ENCODE assay signal across 12 mouse cellular contexts in the genomic region with DNA sequence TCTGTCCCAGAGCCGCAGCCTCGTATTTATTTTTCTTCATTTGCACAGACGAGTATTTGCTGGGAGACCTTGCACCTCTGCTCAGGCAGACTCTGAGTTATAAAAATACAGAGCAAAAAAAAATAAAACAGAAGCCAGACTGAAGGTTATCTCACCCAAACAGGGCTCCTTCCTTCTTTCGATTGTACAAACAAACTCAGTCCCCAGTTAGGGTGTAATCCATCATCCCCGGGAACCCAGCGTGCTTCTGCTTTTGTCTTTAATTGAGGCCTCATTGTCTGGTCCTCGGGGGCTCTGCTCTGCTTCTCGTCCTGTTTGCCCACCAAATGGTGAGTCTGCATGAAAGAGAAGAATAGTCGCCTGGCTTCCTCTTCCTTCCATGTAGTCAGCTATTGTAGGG. TPM values are rescaled to one million over a fixed set of nuclear protein-coding genes. Genes with fewer than 3 reads are reported as not detected.
DNase-seq lines count a peak whose midpoint lies in the region; ATAC-seq and TF ChIP-seq lines count a peak whose summit lies in the region.
"Had no signal": no experiment of that assay in that cellular context is flagged by ENCODE, and none has a peak within 500 bp of the region (broad histone marks: within the 10 kb centered on the region; RNA-seq: fewer than 3 reads in every experiment).

No protein-coding gene starts in this region.

- no peaks in the 10 kb centered on the region for H3K27me3 ChIP-seq in heart, embryonic 15.5 days
- no peaks in the 10 kb centered on the region for H3K27me3 ChIP-seq in embryonic facial prominence, embryonic 12.5 days
- no peaks in the 10 kb centered on the region for H3K27me3 ChIP-seq in lung, postnatal 0 days (replicated peaks; ENCODE audit: insufficient read depth, low read length)
- H3K27me3 ChIP-seq: forebrain, embryonic 12.5 days; megakaryocyte, embryonic 14.5 days had no signal

- TF ChIP-seq EP300 in lung, postnatal 0 days (IDR thresholded peaks at IDR 0.05) = peak; percentile 52

- no peak for DNase-seq in heart, adult 8-10 months (ENCODE audit: low spot score)
- DNase-seq in MEL-GATA-1-ER (ENCODE audit: extremely low read depth, low read depth) = peak; percentile 65
- DNase-seq in lung, postnatal 0 days (ENCODE audit: low spot score) = peak; percentile 42
- no peak for DNase-seq in frontal cortex, postnatal 14 days (ENCODE audit: low spot score in 2 of 2)
- DNase-seq in layer of hippocampus, adult 18-20 months (ENCODE audit: low spot score in 2 of 2) = no peak
- DNase-seq in spleen, adult 18-20 months = no peak
- DNase-seq: cerebellum, adult 8-10 months; thymus, adult 18-20 months had no signal

- H3K9ac ChIP-seq in heart, embryonic 15.5 days = no peak overlapping the region
- H3K9ac ChIP-seq in embryonic facial prominence, embryonic 12.5 days = no peak overlapping the region
- H3K9ac ChIP-seq in lung, postnatal 0 days (replicated peaks; ENCODE audit: low read depth) = no peak overlapping the region
- H3K9ac ChIP-seq: forebrain, embryonic 12.5 days had no signal

- ATAC-seq in heart, embryonic 15.5 days (replicated peaks; ENCODE audit: insufficient number of reproducible peaks, insufficient read depth, low FRiP score, low read depth) = 0 out of 2 replicates have a peak, but pooled peaks have one; percentile 41
- ATAC-seq in embryonic facial prominence, embryonic 12.5 days (ENCODE audit: insufficient number of reproducible peaks, insufficient read depth, low FRiP score, low TSS enrichment) = no peak
- ATAC-seq in lung, postnatal 0 days = no peak

- no peak for TF ChIP-seq CTCF in lung, postnatal 0 days (IDR thresholded peaks at IDR 0.05)

- H3K36me3 ChIP-seq in heart, embryonic 15.5 days = no peaks in the 10 kb centered on the region
- H3K36me3 ChIP-seq in embryonic facial prominence, embryonic 12.5 days = no peaks in the 10 kb centered on the region
- H3K36me3 ChIP-seq in lung, postnatal 0 days (ENCODE audit: insufficient read depth, low read length) = no peaks in the 10 kb centered on the region
- H3K36me3 ChIP-seq: forebrain, embryonic 12.5 days had no signal

- 0 out of 2 replicates have a peak overlapping the region, but pooled peaks have one; percentile 27 for H3K27ac ChIP-seq in heart, embryonic 15.5 days
- H3K27ac ChIP-seq in embryonic facial prominence, embryonic 12.5 days = 0 out of 2 replicates have a peak overlapping the region, but pooled peaks have one; percentile 24
- H3K27ac ChIP-seq in lung, postnatal 0 days (ENCODE audit: low read length) = peak overlapping the region; percentile 23; the same call in 1 of the 2 replicates
- H3K27ac ChIP-seq: forebrain, embryonic 12.5 days had no signal

- no peak overlapping the region for H3K4me3 ChIP-seq in heart, embryonic 15.5 days
- no peak overlapping the region for H3K4me3 ChIP-seq in embryonic facial prominence, embryonic 12.5 days
- no peak overlapping the region for H3K4me3 ChIP-seq in lung, postnatal 0 days (ENCODE audit: low read depth, low read length)
- H3K4me3 ChIP-seq: forebrain, embryonic 12.5 days; megakaryocyte, embryonic 14.5 days had no signal

- no peaks in the 10 kb centered on the region for H3K9me3 ChIP-seq in heart, embryonic 15.5 days (replicated peaks)
- H3K9me3 ChIP-seq in embryonic facial prominence, embryonic 12.5 days = no peaks in the 10 kb centered on the region
- H3K9me3 ChIP-seq in lung, postnatal 0 days (ENCODE audit: low read length) = no peaks in the 10 kb centered on the region
- H3K9me3 ChIP-seq: forebrain, embryonic 12.5 days had no signal

- H3K4me2 ChIP-seq in heart, embryonic 15.5 days = peak overlapping the region; percentile 29; the same call in 1 of the 2 replicates
- no peak overlapping the region for H3K4me2 ChIP-seq in embryonic facial prominence, embryonic 12.5 days (replicated peaks)
- H3K4me2 ChIP-seq in lung, postnatal 0 days (replicated peaks; ENCODE audit: low read depth, low read length) = no peak overlapping the region; the same call in 1 of the 2 replicates
- H3K4me2 ChIP-seq: forebrain, embryonic 12.5 days had no signal

- H3K4me1 ChIP-seq in heart, embryonic 15.5 days (replicated peaks) = peaks cover 26% of the 10 kb centered on the region
- H3K4me1 ChIP-seq in embryonic facial prominence, embryonic 12.5 days = peaks cover 28% of the 10 kb centered on the region
- H3K4me1 ChIP-seq in lung, postnatal 0 days (ENCODE audit: insufficient read depth, low read depth, low read length) = peaks cover 33% of the 10 kb centered on the region; the same call in 1 of the 2 replicates
- H3K4me1 ChIP-seq: megakaryocyte, embryonic 14.5 days had no signal

- 22% methylated on average over 9 of the region's 9 CpGs for WGBS in heart, embryonic 15.5 days
- WGBS in embryonic facial prominence, embryonic 12.5 days = 20% methylated on average over 9 of the region's 9 CpGs
- 15% methylated on average over 9 of the region's 9 CpGs for WGBS in lung, postnatal 0 days

RNA-seq across cellular contexts. Expression of gene Limch1, which starts 54.6 kb away (rescaled TPM):
- 26.4 and 30.2 TPM in 2 replicates for polyA plus RNA-seq in heart, embryonic 15.5 days (2015; fragmentation: Nextera tagmentation; extraction: Ambion mirVana)
- total RNA-seq in heart, adult 8-10 months (2022) = 100 to 1,000 TPM; 278 to 326 (median 303) TPM
- polyA plus RNA-seq in embryonic facial prominence, embryonic 12.5 days (2016; fragmentation: Nextera tagmentation; extraction: Ambion mirVana) = 61.6 and 61.9 TPM in 2 replicates
- 368 and 398 TPM in 2 replicates for polyA plus RNA-seq in lung, postnatal 0 days (2015; fragmentation: Nextera tagmentation; extraction: Ambion mirVana)
- 100 to 1,000 TPM; 122 to 133 TPM for total RNA-seq in layer of hippocampus, adult 18-20 months (2021)

Comparison
In these comparisons a context has a peak if more than half of its experiments do, and no peak if none do; other contexts are left out.
1. DNase-seq: peak in MEL-GATA-1-ER (single experiment) and lung, postnatal 0 days (single experiment); none in heart, adult 8-10 months (single experiment), frontal cortex, postnatal 14 days (0 of 2), layer of hippocampus, adult 18-20 months (0 of 2) and spleen, adult 18-20 months (0 of 2).
2. Peak in every context shown above with its lines, with median percentiles within 50 percentile points of each other: H3K27ac ChIP-seq.